Mouse (Mus musculus): ENCODE results near the gene Irf7. TPM values are rescaled to one million over a fixed set of nuclear protein-coding genes. Genes with fewer than 3 reads are reported as not detected.

Irf7 gene
- total and polyA plus RNA-seq, 3 experiments: 1.9 to 2.0 TPM; not detected in 1

GRCm38 (mm10) chr7:141222126-141222467, 44.2 kb downstream of the Irf7 start (continued):
- TF ChIP-seq GATA1 (IDR thresholded peaks at IDR 0.05; ENCODE audit: low read depth, low read length) (no peak), ETS1 (IDR thresholded peaks at IDR 0.05; ENCODE audit: low read depth, low read length) (no peak), MAX (IDR thresholded peaks at IDR 0.05; ENCODE audit: low read length) (peak; percentile 2; the same call in 1 of the 2 replicates), ZNF384 (IDR thresholded peaks at IDR 0.05; ENCODE audit: low read depth, low read length) (no peak), TAL1 (IDR thresholded peaks at IDR 0.05; ENCODE audit: low read length) (no peak), GABPA (IDR thresholded peaks at IDR 0.05; ENCODE audit: low read depth, low read length) (no peak)

- peak overlapping the region; percentile 47 for H3K9ac ChIP-seq (ENCODE audit: control insufficient read depth, low read depth, low read length, poor library complexity, severe bottlenecking)
- H3K4me1 ChIP-seq (ENCODE audit: control insufficient read depth in 1 of 2, insufficient read depth in 2 of 2, low read length in 2 of 2): peaks cover 0 to 11% of the 10 kb centered on the region in 2 experiments; a peak in 3 of 4 replicates
- H3K36me3 ChIP-seq (ENCODE audit: control insufficient read depth in 1 of 2, insufficient read depth in 2 of 2, low read length in 2 of 2): peaks cover 0 to 6% of the 10 kb centered on the region in 2 experiments; a peak in 2 of 4 replicates
- peak; percentile 99 for DNase-seq (ENCODE audit: low read depth, low spot score)
- no peaks in the 10 kb centered on the region for H3K79me2 ChIP-seq (ENCODE audit: control insufficient read depth, insufficient read depth, low read length, poor library complexity)
- H3K27me3 ChIP-seq (ENCODE audit: control insufficient read depth in 1 of 2, insufficient read depth in 2 of 2, low read length in 2 of 2): no peaks in the 10 kb centered on the region
- H3K9me3 ChIP-seq (replicated peaks; ENCODE audit: insufficient read depth, low read length): no peaks in the 10 kb centered on the region
- H3K4me3 ChIP-seq (ENCODE audit: control insufficient read depth in 1 of 2, insufficient read depth in 1 of 2, low read depth in 2 of 2, low read length in 2 of 2): peak overlapping the region; percentile 40 to 45
- H3K27ac ChIP-seq (ENCODE audit: control insufficient read depth, low read depth, low read length): no peak overlapping the region
- TF ChIP-seq RAD21 (IDR thresholded peaks at IDR 0.05; ENCODE audit: low read depth, low read length) (no peak), POLR2AphosphoS5 (IDR thresholded peaks at IDR 0.05; ENCODE audit: borderline replicate concordance, low read depth, low read length) (no peak), HCFC1 (IDR thresholded peaks at IDR 0.05; ENCODE audit: low read depth, low read length) (peak; percentile 61), GATA1 (IDR thresholded peaks at IDR 0.05; ENCODE audit: low read depth, low read length) (no peak), GABPA (IDR thresholded peaks at IDR 0.05; ENCODE audit: low read depth, low read length) (no peak), USF2 (IDR thresholded peaks at IDR 0.05; ENCODE audit: borderline replicate concordance in 1 of 2, insufficient read depth in 1 of 2, low read depth in 1 of 2, low read length in 2 of 2) (no peak), NRF1 (IDR thresholded peaks at IDR 0.05; ENCODE audit: insufficient read depth, low read depth, low read length, poor library complexity, severe bottlenecking) (0 out of 2 replicates have a peak, but pooled peaks have one; percentile 7), POLR2AphosphoS2 (IDR thresholded peaks at IDR 0.05; ENCODE audit: low read length) (no peak), KAT2A (conservative IDR thresholded peaks at IDR 0.05; ENCODE audit: low read depth, low read length) (no peak), ZC3H11A (IDR thresholded peaks at IDR 0.05; ENCODE audit: low read depth, low read length) (no peak), ELF1 (IDR thresholded peaks at IDR 0.05; ENCODE audit: low read depth, low read length) (0 out of 2 replicates have a peak, but pooled peaks have one; percentile 39), NELFE (IDR thresholded peaks at IDR 0.05; ENCODE audit: low read depth, low read length) (peak; percentile 42; the same call in 1 of the 2 replicates), E2F4 (IDR thresholded peaks at IDR 0.05; ENCODE audit: borderline replicate concordance, low read depth, low read length) (no peak), SIN3A (IDR thresholded peaks at IDR 0.05; ENCODE audit: low read length) (peak; percentile 72), BHLHE40 (IDR thresholded peaks at IDR 0.05; ENCODE audit: borderline replicate concordance, low read depth, low read length) (no peak), ZNF384 (IDR thresholded peaks at IDR 0.05; ENCODE audit: low read depth, low read length) (no peak), USF1 (IDR thresholded peaks at IDR 0.05; ENCODE audit: low read depth, low read length) (peak; percentile 44; the same call in 1 of the 2 replicates), CHD1 (IDR thresholded peaks at IDR 0.05; ENCODE audit: low read depth, low read length) (peak; percentile 98), UBTF (IDR thresholded peaks at IDR 0.05; ENCODE audit: borderline replicate concordance, insufficient read depth, low read depth, low read length) (no peak), ZKSCAN1 (IDR thresholded peaks at IDR 0.05; ENCODE audit: low read depth, low read length) (no peak), EP300 (IDR thresholded peaks at IDR 0.05; ENCODE audit: low read depth in 1 of 2, low read length in 2 of 2) (no peak), MYB (IDR thresholded peaks at IDR 0.05; ENCODE audit: low read depth, low read length) (no peak), SMC3 (IDR thresholded peaks at IDR 0.05; ENCODE audit: low read depth, low read length) (no peak), MEF2A (IDR thresholded peaks at IDR 0.05; ENCODE audit: extremely low read depth, insufficient replicate concordance, low read depth, low read length, poor library complexity, severe bottlenecking) (no peak), ETS1 (IDR thresholded peaks at IDR 0.05; ENCODE audit: low read depth, low read length) (no peak), RCOR1 (IDR thresholded peaks at IDR 0.05; ENCODE audit: low read depth, low read length) (no peak), TAL1 (IDR thresholded peaks at IDR 0.05; ENCODE audit: low read length) (no peak), TBP (IDR thresholded peaks at IDR 0.05; ENCODE audit: low read depth, low read length) (no peak), CHD2 (IDR thresholded peaks at IDR 0.05; ENCODE audit: low read length) (no peak), CTCF (IDR thresholded peaks at IDR 0.05 in 2 of 3, conservative IDR thresholded peaks at IDR 0.05 in 1 of 3; ENCODE audit: control insufficient read depth in 1 of 3, insufficient read depth in 1 of 3, low read depth in 2 of 3, low read length in 3 of 3, poor library complexity in 1 of 3, severe bottlenecking in 1 of 3) (no peak), JUND (IDR thresholded peaks at IDR 0.05; ENCODE audit: low read depth, low read length) (no peak)
These were observed 44.8 kb downstream of the Irf7 start for GRCm38 (mm10) chr7:141221249-141222125.
